Mouse (Mus musculus): Measurements from ENCODE around the gene Rrp9.

The Rrp9 gene

GRCm38 (mm10) chr9:106475663-106476001 is at the start of gene Rrp9:
Gene Rrp9, plus strand, starts transcription at chr9:106475963.
- DNase-seq (ENCODE audit: low spot score in 2 of 2), result peak; percentile 27 to 37

GRCm38 (mm10) chr9:106428719-106429220 is 47.0 kb upstream of the Rrp9 start:
- DNase-seq (ENCODE audit: low spot score in 2 of 2), result no peak

- peak; percentile 96 for DNase-seq (ENCODE audit: low spot score in 2 of 2)
Observed at GRCm38 (mm10) chr9:106429221-106430014, 46.3 kb upstream of the Rrp9 start, which contains the start of gene Rpl29. Gene Rpl29, plus strand, starts transcription at chr9:106429454.

GRCm38 (mm10) chr9:106430015-106430264 is 45.8 kb upstream of the Rrp9 start:
- DNase-seq (ENCODE audit: low spot score in 2 of 2), result no peak

GRCm38 (mm10) chr9:106433389-106433788 is 42.4 kb upstream of the Rrp9 start:
- DNase-seq (ENCODE audit: low spot score in 2 of 2), result peak in 1 of 2 experiments; percentile 32

- peak in 1 of 2 experiments; percentile 23 for DNase-seq (ENCODE audit: low spot score in 2 of 2)
Observed at GRCm38 (mm10) chr9:106436566-106436965, 39.2 kb upstream of the Rrp9 start.

- DNase-seq (ENCODE audit: low spot score in 2 of 2), result no peak
Observed at GRCm38 (mm10) chr9:106442680-106443079, 33.1 kb upstream of the Rrp9 start.

GRCm38 (mm10) chr9:106444836-106445235 is 30.9 kb upstream of the Rrp9 start:
- DNase-seq (ENCODE audit: low spot score in 2 of 2), result no peak

GRCm38 (mm10) chr9:106447348-106447747 is 28.4 kb upstream of the Rrp9 start, which contains the start of the genes Abhd14b and Abhd14a:
Gene Abhd14b, plus strand, starts transcription at chr9:106447459.
Gene Abhd14a, minus strand, starts transcription at chr9:106447678.
- peak; percentile 93 to 94 for DNase-seq (ENCODE audit: low spot score in 2 of 2)

GRCm38 (mm10) chr9:106447951-106448350 is 27.8 kb upstream of the Rrp9 start:
- DNase-seq (ENCODE audit: low spot score in 2 of 2), result no peak

GRCm38 (mm10) chr9:106448498-106449031 is 27.2 kb upstream of the Rrp9 start:
- peak; percentile 84 to 87 for DNase-seq (ENCODE audit: low spot score in 2 of 2)

GRCm38 (mm10) chr9:106449947-106450346 is 25.8 kb upstream of the Rrp9 start:
- DNase-seq (ENCODE audit: low spot score in 2 of 2), result no peak

- no peak for DNase-seq (ENCODE audit: low spot score in 2 of 2)
Observed at GRCm38 (mm10) chr9:106450661-106451060, 25.1 kb upstream of the Rrp9 start.

GRCm38 (mm10) chr9:106451298-106451697 is 24.5 kb upstream of the Rrp9 start:
- DNase-seq (ENCODE audit: low spot score in 2 of 2), result no peak

- DNase-seq (ENCODE audit: low spot score in 2 of 2), result no peak
Observed at GRCm38 (mm10) chr9:106451899-106452298, 23.9 kb upstream of the Rrp9 start.

GRCm38 (mm10) chr9:106452351-106452750 is 23.4 kb upstream of the Rrp9 start:
- no peak for DNase-seq (ENCODE audit: low spot score in 2 of 2)

GRCm38 (mm10) chr9:106452821-106453220 is 22.9 kb upstream of the Rrp9 start:
- peak; percentile 72 to 76 for DNase-seq (ENCODE audit: low spot score in 2 of 2)

GRCm38 (mm10) chr9:106453271-106454070 is 22.3 kb upstream of the Rrp9 start, which contains the start of gene Pcbp4:
Gene Pcbp4, plus strand, starts transcription at chr9:106453291.
- peak in 1 of 2 experiments; percentile 74 for DNase-seq (ENCODE audit: low spot score in 2 of 2)

GRCm38 (mm10) chr9:106454071-106454761 is 21.5 kb upstream of the Rrp9 start:
- peak in 1 of 2 experiments; percentile 64 for DNase-seq (ENCODE audit: low spot score in 2 of 2)

GRCm38 (mm10) chr9:106454888-106455681 is 20.7 kb upstream of the Rrp9 start:
- peak; percentile 74 to 84 for DNase-seq (ENCODE audit: low spot score in 2 of 2)
